Mouse (Mus musculus) embryonic fibroblast, embryonic 13.5 days (primary cell): ENCODE data around the gene Gng8. TPM values are rescaled to one million over a fixed set of nuclear protein-coding genes. Genes with fewer than 3 reads are reported as not detected.

Source experiments
- H3K27ac ChIP-seq: 2 replicates; pipeline ENCODE4 v1.5.1; 2012; ENCODE audit warnings: low read length, control low read depth, inconsistent platforms; ENCODE audit not compliant: insufficient read depth
- H3K4me1 ChIP-seq: 2 replicates; pipeline ENCODE4 v1.6.1; 2011; ENCODE audit warnings: low read length; ENCODE audit not compliant: control insufficient read depth, insufficient read depth
- H3K4me3 ChIP-seq: 2 replicates; pipeline ENCODE4 v1.5.1; 2011; ENCODE audit warnings: mild to moderate bottlenecking, control low read depth, low read length; ENCODE audit not compliant: insufficient read depth
- CTCF ChIP-seq: IDR thresholded peaks from 2 replicates; pipeline ENCODE4 v1.5.1; 2011; ENCODE audit warnings: mild to moderate bottlenecking, control low read depth, low read length, moderate library complexity, borderline replicate concordance; ENCODE audit not compliant: insufficient read depth
- POLR2A ChIP-seq: IDR thresholded peaks from 2 replicates; pipeline ENCODE4 v1.6.1; 2011; ENCODE audit warnings: low read depth, mild to moderate bottlenecking, control low read depth, low read length, moderate library complexity
- polyA plus RNA-seq: library from polyadenylated mRNA; stranded (reverse); fragments of >200 nt; gene quantifications from 2 replicates; pipeline ENCODE4 v1.2.4, GENCODE M21; 2011; ENCODE audit warnings: low read depth; ENCODE audit not compliant: missing spikeins, insufficient read length

Gng8 gene
- polyA plus RNA-seq, 1 experiment, result 24.7 TPM

- no peak overlapping the region for H3K27ac ChIP-seq
- no peaks in the 10 kb centered on the region for H3K4me1 ChIP-seq
- no peak overlapping the region for H3K4me3 ChIP-seq
- TF ChIP-seq CTCF (peak; percentile 13; the same call in 1 of the 2 replicates), POLR2A (no peak)
Observed at GRCm38 (mm10) chr7:16932704-16933577, 41.4 kb downstream of the Gng8 start.

DNA sequence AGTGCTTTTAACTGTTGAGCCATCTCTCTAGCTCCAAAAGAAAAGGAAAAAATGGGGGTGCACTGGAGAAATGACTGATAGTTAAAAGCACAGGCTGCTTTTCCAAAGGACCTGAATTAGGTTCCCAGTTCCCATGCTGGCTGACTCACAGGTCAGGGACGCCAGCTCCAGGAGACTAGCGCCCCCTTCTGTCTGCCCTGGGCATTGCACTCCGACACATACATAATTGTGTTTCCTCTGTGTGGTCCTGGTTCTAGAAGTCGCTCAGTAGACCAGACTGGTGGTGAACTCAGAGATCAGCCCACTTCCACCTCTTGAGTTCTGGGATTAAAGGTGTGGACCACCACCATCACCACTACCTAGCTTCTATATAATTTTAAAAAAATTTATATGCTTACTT, 45.7 kb downstream of the Gng8 start:
- peaks cover 12% of the 10 kb centered on the region for H3K4me1 ChIP-seq
- TF ChIP-seq CTCF (peak; percentile 38; the same call in 1 of the 2 replicates), POLR2A (no peak)
- H3K4me3 ChIP-seq, result no peak overlapping the region
- no peak overlapping the region for H3K27ac ChIP-seq

GRCm38 (mm10) chr7:16938117-16938791, 46.7 kb downstream of the Gng8 start:
- H3K27ac ChIP-seq, result no peak overlapping the region

DNA sequence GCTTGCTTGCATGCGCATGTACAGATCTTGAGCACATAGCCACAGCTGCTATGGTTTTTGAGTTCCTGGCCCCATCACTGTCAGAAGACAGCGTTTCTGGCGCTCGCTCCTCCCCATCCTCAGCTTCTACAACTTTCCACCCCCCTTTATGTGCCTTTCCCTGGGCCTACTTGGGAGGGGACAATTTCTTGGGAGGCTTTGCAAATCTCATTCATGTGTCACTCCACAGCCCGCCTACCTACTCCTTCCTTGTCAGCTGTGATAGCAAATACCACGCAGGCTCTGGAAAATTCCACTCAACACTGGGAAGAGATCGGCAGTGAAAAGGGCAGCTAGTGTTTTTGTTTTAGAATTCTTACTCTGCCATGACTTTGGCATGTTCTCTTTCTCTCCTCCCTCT, 48.7 kb downstream of the Gng8 start:
- peak overlapping the region; percentile 42 for H3K27ac ChIP-seq
- TF ChIP-seq POLR2A, result no peak
- no peak for TF ChIP-seq CTCF

More at GRCm38 (mm10) chr7:16938117-16938791, 46.7 kb downstream of the Gng8 start:
- no peak for TF ChIP-seq CTCF
- TF ChIP-seq POLR2A, result no peak
- peaks cover 12% of the 10 kb centered on the region for H3K4me1 ChIP-seq
- H3K4me3 ChIP-seq, result no peak overlapping the region

GRCm38 (mm10) chr7:16942861-16943260, 51.3 kb downstream of the Gng8 start:
- no peak overlapping the region for H3K4me3 ChIP-seq
- peaks cover 12% of the 10 kb centered on the region for H3K4me1 ChIP-seq
- no peak overlapping the region for H3K27ac ChIP-seq
- TF ChIP-seq POLR2A, result no peak
- no peak for TF ChIP-seq CTCF

More for the DNA sequence above, 48.7 kb downstream of the Gng8 start:
- peaks cover 12% of the 10 kb centered on the region for H3K4me1 ChIP-seq
- no peak overlapping the region for H3K4me3 ChIP-seq

DNA sequence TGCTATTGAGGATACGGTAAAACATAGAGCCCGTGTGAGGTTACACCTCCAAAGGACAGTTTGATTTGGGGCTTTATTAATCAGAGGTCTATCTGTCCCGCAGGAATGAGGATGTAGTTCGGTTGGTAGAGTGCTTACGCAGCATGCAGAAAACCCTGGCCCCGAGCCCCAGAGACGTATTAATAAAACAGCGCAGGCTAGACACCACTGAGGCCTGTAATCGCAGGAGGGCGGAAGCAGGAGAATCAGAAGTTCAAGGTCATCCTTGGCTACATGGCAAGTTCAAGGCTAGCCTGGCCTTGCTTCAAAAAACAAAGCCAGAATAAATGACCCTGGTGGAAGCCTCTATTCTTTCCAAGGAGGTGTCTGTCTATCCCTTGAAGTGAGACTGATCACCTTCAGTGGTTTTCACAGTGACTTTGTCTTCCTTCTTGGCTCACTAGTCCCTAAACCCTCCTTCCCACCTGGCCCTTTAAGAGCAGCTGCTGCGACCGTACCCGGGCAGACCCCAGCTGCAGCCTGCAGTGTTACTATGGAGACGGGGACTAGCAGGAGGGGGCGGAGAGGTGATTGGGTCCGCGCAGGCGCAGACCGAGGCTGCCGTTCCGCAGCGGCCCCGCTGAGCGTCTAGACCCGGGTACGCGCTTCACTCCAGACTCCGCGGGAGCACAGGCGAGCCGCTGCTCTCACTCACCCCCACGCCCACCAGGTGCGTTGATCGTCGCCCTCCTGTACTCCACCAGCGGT, 52.6 kb downstream of the Gng8 start, which contains the start of gene Pnmal2:
Gene Pnmal2 (plus strand): TSS at position 622 of the 747 bp plus-strand sequence.
- Histone ChIP-seq H3K4me3 (peak within 1 kb of the TSS; percentile 36), H3K4me1 (peaks cover 12% of the 10 kb centered on the region), H3K27ac (no peak within 1 kb of the TSS)
- TF ChIP-seq POLR2A, result peak; percentile 58; the same call in 1 of the 2 replicates
- no peak for TF ChIP-seq CTCF

DNA sequence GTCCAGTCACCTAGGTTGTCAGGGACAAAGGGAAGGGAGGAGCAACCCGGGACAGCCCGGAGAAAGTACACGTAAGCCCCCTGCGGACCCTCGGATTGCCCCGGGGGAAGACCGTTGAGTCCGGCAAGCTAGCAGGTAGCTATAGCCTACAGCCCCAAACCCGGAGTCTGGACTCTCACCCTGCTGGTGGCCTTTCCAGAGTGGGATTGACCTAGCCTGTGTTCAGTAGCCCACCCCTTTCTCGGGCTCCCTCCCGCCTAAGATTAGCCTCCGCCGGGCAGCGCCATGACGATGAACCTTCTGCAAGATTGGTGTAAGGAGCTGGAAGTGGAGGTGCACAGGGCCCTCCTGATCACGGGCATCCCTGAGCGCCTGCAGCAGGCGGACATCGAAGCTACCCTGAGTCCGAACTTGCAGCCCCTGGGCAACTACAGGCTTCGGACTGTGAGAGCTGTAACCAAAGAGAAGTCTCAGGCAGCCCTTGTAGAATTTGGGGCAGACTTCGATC, 53.3 kb downstream of the Gng8 start:
- peaks cover 11% of the 10 kb centered on the region for H3K4me1 ChIP-seq
- TF ChIP-seq CTCF (no peak), POLR2A (no peak)
- peak overlapping the region; percentile 36 for H3K4me3 ChIP-seq
- no peak overlapping the region for H3K27ac ChIP-seq

Other genes starting within 250 kb of the Gng8 start
- not detected in 2 replicates for gene Ceacam15, start 216.1 kb upstream of the Gng8 start, polyA plus RNA-seq
- not detected in 2 replicates for gene Ceacam9, start 169.9 kb upstream of the Gng8 start, polyA plus RNA-seq
- gene Ap2s1, start 153.4 kb upstream of the Gng8 start, polyA plus RNA-seq, result 118 and 124 TPM in 2 replicates
- 47.9 and 74.5 TPM in 2 replicates for gene Slc1a5, start 110.4 kb upstream of the Gng8 start, polyA plus RNA-seq
- gene Strn4, start 75.9 kb upstream of the Gng8 start, polyA plus RNA-seq, result 58.4 and 67.1 TPM in 2 replicates
- gene Fkrp, start 75.1 kb upstream of the Gng8 start, polyA plus RNA-seq, result 21.0 and 25.2 TPM in 2 replicates
- gene Prkd2, start 48.9 kb upstream of the Gng8 start, polyA plus RNA-seq, result 17.2 and 17.8 TPM in 2 replicates
- 34.8 and 37.3 TPM in 2 replicates for gene Dact3, start 16.5 kb upstream of the Gng8 start, polyA plus RNA-seq
- gene Ptgir, start 14.7 kb downstream of the Gng8 start, polyA plus RNA-seq, result 1.4 and 1.6 TPM in 2 replicates
- 520 and 588 TPM in 2 replicates for gene Calm3, start 32.3 kb downstream of the Gng8 start, polyA plus RNA-seq
- gene Pnmal2, start 52.9 kb downstream of the Gng8 start, polyA plus RNA-seq, result 0.73 and 1.3 TPM in 2 replicates
- not detected in 2 replicates for gene Pnmal1, start 67.9 kb downstream of the Gng8 start, polyA plus RNA-seq
- not detected in 2 replicates for gene Gm42372, start 91.3 kb downstream of the Gng8 start, polyA plus RNA-seq
- gene Ccdc8, start 100.9 kb downstream of the Gng8 start, polyA plus RNA-seq, result 9.4 and 15.0 TPM in 2 replicates
- gene Ppp5c, start 136.1 kb downstream of the Gng8 start, polyA plus RNA-seq, result 63.2 and 72.7 TPM in 2 replicates
- gene Hif3a, start 170.6 kb downstream of the Gng8 start, polyA plus RNA-seq, result 0.16 TPM in 1 of 2 replicates, not detected in the other
- gene Psg16, start 182.3 kb downstream of the Gng8 start, polyA plus RNA-seq, result 0.12 TPM in 1 of 2 replicates, not detected in the other